Mouse (Mus musculus) ES-E14 (cell line): ENCODE measurements at regions not wholly inside any gene's neighbourhood (a gene's known extent, or its start where the extent isn't known, plus 50 kb on each side); places are given as distances from the start of the nearest gene placed in this dataset.

ENCODE experiments used
- CHD2 ChIP-seq: IDR thresholded peaks from 2 replicates; pipeline ENCODE4 v1.6.1; 2014; ENCODE audit warnings: mild to moderate bottlenecking, low read depth, low read length, inconsistent platforms
- MAFK ChIP-seq: IDR thresholded peaks from 2 replicates; pipeline ENCODE4 v1.6.1; 2014; ENCODE audit warnings: mild to moderate bottlenecking, low read depth, low read length, inconsistent platforms; ENCODE audit not compliant: insufficient read depth
- ZC3H11A ChIP-seq: IDR thresholded peaks from 2 replicates; pipeline ENCODE4 v1.6.1; 2012; ENCODE audit warnings: low read depth, mild to moderate bottlenecking, inconsistent platforms, low read length, borderline replicate concordance
- ZNF384 ChIP-seq: IDR thresholded peaks from 2 replicates; pipeline ENCODE4 v1.6.1; 2012; ENCODE audit warnings: low read depth, low read length, inconsistent platforms

DNA sequence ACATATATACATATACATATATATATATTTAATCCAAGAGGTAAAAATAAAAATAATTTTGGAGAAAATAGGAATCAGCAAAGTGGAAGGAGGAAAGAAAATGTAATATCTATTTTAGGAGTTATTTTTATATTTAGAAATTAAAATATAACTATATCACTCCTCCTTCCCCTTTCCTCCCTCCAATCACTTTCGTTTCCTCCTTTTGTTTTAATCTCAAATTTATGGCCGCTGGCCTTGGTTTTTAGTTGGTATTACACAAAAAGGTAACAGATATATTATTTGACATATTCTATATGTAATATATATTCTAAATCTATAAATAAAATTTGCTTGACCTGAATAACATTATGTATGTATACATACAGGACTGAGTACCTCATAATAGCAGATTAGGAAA lies 93.1 kb upstream of the Vegfc start:
- TF ChIP-seq ZNF384, result no peak
- no peak for TF ChIP-seq CHD2
- no peak for TF ChIP-seq MAFK
- no peak for TF ChIP-seq ZC3H11A
